Comparison of ENCODE assay signal across 13 mouse cellular contexts in genomic region chr11:85981561-85981960, GRCm38 (mm10).
"Had no signal": no experiment of that assay in that cellular context is flagged by ENCODE, and none has a peak within 500 bp of the region (broad histone marks: within the 10 kb centered on the region; RNA-seq: fewer than 3 reads in every experiment).

No protein-coding gene starts in this region.

- H3K27me3 ChIP-seq: midbrain, embryonic 12.5 days; midbrain, embryonic 15.5 days had no signal

- H3K4me1 ChIP-seq: liver, embryonic 13.5 days; midbrain, embryonic 12.5 days; midbrain, embryonic 15.5 days; neural tube, embryonic 12.5 days; neural tube, embryonic 15.5 days had no signal

- DNase-seq: kidney, adult 18-20 months; kidney, postnatal 25 days; layer of hippocampus, adult 9-11 months; liver, embryonic 13.5 days; lung, embryonic 14.5 days; thymus, postnatal 25 days had no signal

- H3K4me3 ChIP-seq: layer of hippocampus, adult 2 months; liver, embryonic 13.5 days; midbrain, embryonic 12.5 days; midbrain, embryonic 15.5 days; neural tube, embryonic 12.5 days; neural tube, embryonic 15.5 days had no signal

- H3K9me3 ChIP-seq: liver, embryonic 13.5 days; midbrain, embryonic 12.5 days; midbrain, embryonic 15.5 days; neural tube, embryonic 12.5 days; neural tube, embryonic 15.5 days had no signal

- H3K27ac ChIP-seq: layer of hippocampus, adult 2 months; liver, embryonic 13.5 days; macrophage; midbrain, embryonic 12.5 days; midbrain, embryonic 15.5 days; neural tube, embryonic 12.5 days; neural tube, embryonic 15.5 days; stomach, postnatal 0 days had no signal

- H3K36me3 ChIP-seq: liver, embryonic 13.5 days; midbrain, embryonic 12.5 days; midbrain, embryonic 15.5 days; neural tube, embryonic 12.5 days; neural tube, embryonic 15.5 days had no signal
